ENCODE assay signal across 14 mouse cellular contexts in genomic region chr17:86351282-86351681, GRCm38 (mm10).
DNase-seq lines count a peak whose midpoint lies in the region; ATAC-seq and TF ChIP-seq lines count a peak whose summit lies in the region.
"Had no signal": no experiment of that assay in that cellular context is flagged by ENCODE, and none has a peak within 500 bp of the region (broad histone marks: within the 10 kb centered on the region; RNA-seq: fewer than 3 reads in every experiment).

No protein-coding gene starts in this region.

- WGBS in forebrain, embryonic 16.5 days: 73% methylated on average over 4 of the region's 4 CpGs
- WGBS in forebrain, embryonic 12.5 days: 89% methylated on average over 4 of the region's 4 CpGs
- WGBS in hindbrain, embryonic 15.5 days: 68% methylated on average over 4 of the region's 4 CpGs
- WGBS in hindbrain, embryonic 14.5 days: 80% methylated on average over 4 of the region's 4 CpGs
- 27% methylated on average over 4 of the region's 4 CpGs for WGBS in lung, embryonic 14.5 days
- 54% methylated on average over 4 of the region's 4 CpGs for WGBS in heart, postnatal 0 days

- no peak overlapping the region for H3K4me3 ChIP-seq in forebrain, embryonic 16.5 days (replicated peaks; ENCODE audit: low read length)
- H3K4me3 ChIP-seq in forebrain, embryonic 12.5 days (replicated peaks): no peak overlapping the region
- no peak overlapping the region for H3K4me3 ChIP-seq in hindbrain, embryonic 15.5 days
- H3K4me3 ChIP-seq in hindbrain, embryonic 14.5 days (replicated peaks; ENCODE audit: low read length): no peak overlapping the region
- H3K4me3 ChIP-seq in lung, embryonic 14.5 days (ENCODE audit: low read depth, low read length): no peak overlapping the region
- H3K4me3 ChIP-seq in heart, postnatal 0 days (ENCODE audit: low read depth, low read length): peak overlapping the region; percentile 12; the same call in 1 of the 2 replicates
- H3K4me3 ChIP-seq: embryonic facial prominence, embryonic 12.5 days had no signal

- no peaks in the 10 kb centered on the region for H3K27me3 ChIP-seq in forebrain, embryonic 16.5 days (replicated peaks; ENCODE audit: control insufficient read depth, insufficient read depth, low read length)
- H3K27me3 ChIP-seq in forebrain, embryonic 12.5 days: no peaks in the 10 kb centered on the region
- no peaks in the 10 kb centered on the region for H3K27me3 ChIP-seq in hindbrain, embryonic 15.5 days
- H3K27me3 ChIP-seq in hindbrain, embryonic 14.5 days (ENCODE audit: control insufficient read depth, insufficient read depth, low read length): no peaks in the 10 kb centered on the region
- no peaks in the 10 kb centered on the region for H3K27me3 ChIP-seq in lung, embryonic 14.5 days (ENCODE audit: insufficient read depth, low read length)
- no peaks in the 10 kb centered on the region for H3K27me3 ChIP-seq in heart, postnatal 0 days (ENCODE audit: control insufficient read depth, insufficient read depth, low read length)
- H3K27me3 ChIP-seq: embryonic facial prominence, embryonic 12.5 days had no signal

- H3K4me1 ChIP-seq in forebrain, embryonic 16.5 days (replicated peaks; ENCODE audit: control insufficient read depth, insufficient read depth, low read length): peaks cover 48% of the 10 kb centered on the region
- H3K4me1 ChIP-seq in forebrain, embryonic 12.5 days: peaks cover 7% of the 10 kb centered on the region
- peaks cover 35% of the 10 kb centered on the region for H3K4me1 ChIP-seq in hindbrain, embryonic 15.5 days (replicated peaks)
- H3K4me1 ChIP-seq in hindbrain, embryonic 14.5 days (replicated peaks; ENCODE audit: control insufficient read depth, insufficient read depth, low read length): peaks cover 7% of the 10 kb centered on the region
- H3K4me1 ChIP-seq in lung, embryonic 14.5 days (ENCODE audit: insufficient read depth): peaks cover 27% of the 10 kb centered on the region
- peaks cover 39% of the 10 kb centered on the region for H3K4me1 ChIP-seq in heart, postnatal 0 days (ENCODE audit: control insufficient read depth, insufficient read depth)

- no peaks in the 10 kb centered on the region for H3K36me3 ChIP-seq in forebrain, embryonic 16.5 days (ENCODE audit: control insufficient read depth, insufficient read depth)
- no peaks in the 10 kb centered on the region for H3K36me3 ChIP-seq in forebrain, embryonic 12.5 days (replicated peaks)
- H3K36me3 ChIP-seq in hindbrain, embryonic 15.5 days: no peaks in the 10 kb centered on the region
- no peaks in the 10 kb centered on the region for H3K36me3 ChIP-seq in hindbrain, embryonic 14.5 days (replicated peaks; ENCODE audit: control insufficient read depth, insufficient read depth)
- H3K36me3 ChIP-seq in lung, embryonic 14.5 days (ENCODE audit: insufficient read depth): no peaks in the 10 kb centered on the region
- H3K36me3 ChIP-seq in heart, postnatal 0 days (replicated peaks; ENCODE audit: control insufficient read depth, insufficient read depth, low read length): no peaks in the 10 kb centered on the region
- H3K36me3 ChIP-seq: embryonic facial prominence, embryonic 12.5 days had no signal

- H3K27ac ChIP-seq in forebrain, embryonic 16.5 days (ENCODE audit: low read length): peak overlapping the region; percentile 77
- no peak overlapping the region for H3K27ac ChIP-seq in forebrain, embryonic 12.5 days
- H3K27ac ChIP-seq in hindbrain, embryonic 15.5 days (replicated peaks): peak overlapping the region; percentile 41
- no peak overlapping the region for H3K27ac ChIP-seq in hindbrain, embryonic 14.5 days
- H3K27ac ChIP-seq in lung, embryonic 14.5 days (ENCODE audit: low read depth): peak overlapping the region; percentile 87
- H3K27ac ChIP-seq in heart, postnatal 0 days (ENCODE audit: low read depth): peak overlapping the region; percentile 61
- H3K27ac ChIP-seq: embryonic facial prominence, embryonic 12.5 days had no signal

- no peak for TF ChIP-seq EP300 in heart, postnatal 0 days (IDR thresholded peaks at IDR 0.05; ENCODE audit: low read depth)

- no peak for TF ChIP-seq CTCF in lung, embryonic 14.5 days (IDR thresholded peaks at IDR 0.05; ENCODE audit: low read depth)
- TF ChIP-seq CTCF in heart, postnatal 0 days (IDR thresholded peaks at IDR 0.05; ENCODE audit: low read depth): no peak

- ATAC-seq in forebrain, embryonic 16.5 days: no peak
- no peak for ATAC-seq in forebrain, embryonic 12.5 days (ENCODE audit: low FRiP score)
- no peak for ATAC-seq in hindbrain, embryonic 15.5 days (ENCODE audit: low FRiP score, low read depth)
- ATAC-seq in hindbrain, embryonic 14.5 days (ENCODE audit: low FRiP score): no peak
- peak; percentile 39 for ATAC-seq in lung, embryonic 14.5 days (ENCODE audit: insufficient read depth)
- ATAC-seq in heart, postnatal 0 days (ENCODE audit: insufficient read depth, low read depth): no peak

- H3K9ac ChIP-seq in forebrain, embryonic 16.5 days (replicated peaks; ENCODE audit: low read depth, low read length): no peak overlapping the region
- H3K9ac ChIP-seq in forebrain, embryonic 12.5 days: no peak overlapping the region
- no peak overlapping the region for H3K9ac ChIP-seq in hindbrain, embryonic 15.5 days
- H3K9ac ChIP-seq in hindbrain, embryonic 14.5 days: no peak overlapping the region
- no peak overlapping the region for H3K9ac ChIP-seq in lung, embryonic 14.5 days
- H3K9ac ChIP-seq in heart, postnatal 0 days (replicated peaks; ENCODE audit: low read depth, low read length): 0 out of 2 replicates have a peak overlapping the region, but pooled peaks have one; percentile 11
- H3K9ac ChIP-seq: embryonic facial prominence, embryonic 12.5 days had no signal

- H3K9me3 ChIP-seq in forebrain, embryonic 16.5 days (ENCODE audit: control insufficient read depth, low read length): no peaks in the 10 kb centered on the region
- H3K9me3 ChIP-seq in forebrain, embryonic 12.5 days: no peaks in the 10 kb centered on the region
- no peaks in the 10 kb centered on the region for H3K9me3 ChIP-seq in hindbrain, embryonic 15.5 days
- no peaks in the 10 kb centered on the region for H3K9me3 ChIP-seq in hindbrain, embryonic 14.5 days (ENCODE audit: control insufficient read depth, low read length)
- H3K9me3 ChIP-seq in lung, embryonic 14.5 days (ENCODE audit: low read depth, low read length): no peaks in the 10 kb centered on the region
- H3K9me3 ChIP-seq in heart, postnatal 0 days (replicated peaks; ENCODE audit: control insufficient read depth, low read length): no peaks in the 10 kb centered on the region
- H3K9me3 ChIP-seq: embryonic facial prominence, embryonic 12.5 days had no signal

- no peak for DNase-seq in hindbrain, embryonic 14.5 days (ENCODE audit: low spot score)
- peak; percentile 79 for DNase-seq in lung, embryonic 14.5 days
- no peak for DNase-seq in lung, postnatal 36 days
- no peak for DNase-seq in heart, postnatal 0 days (ENCODE audit: low spot score)
- DNase-seq in adrenal gland, adult 8-10 months: no peak
- DNase-seq: adrenal gland, postnatal 14 days; gastrocnemius, postnatal 25 days; kidney, adult 11 months; layer of hippocampus, adult 9-11 months had no signal

- H3K4me2 ChIP-seq in forebrain, embryonic 16.5 days (ENCODE audit: low read length): no peak overlapping the region
- no peak overlapping the region for H3K4me2 ChIP-seq in forebrain, embryonic 12.5 days
- peak overlapping the region; percentile 30 for H3K4me2 ChIP-seq in hindbrain, embryonic 15.5 days
- no peak overlapping the region for H3K4me2 ChIP-seq in hindbrain, embryonic 14.5 days (replicated peaks)
- peak overlapping the region; percentile 16 for H3K4me2 ChIP-seq in lung, embryonic 14.5 days
- peak overlapping the region; percentile 52 for H3K4me2 ChIP-seq in heart, postnatal 0 days (ENCODE audit: low read depth, low read length)
- H3K4me2 ChIP-seq: embryonic facial prominence, embryonic 12.5 days; midbrain, embryonic 11.5 days had no signal

Comparison
In these comparisons a context has a peak if more than half of its experiments do, and no peak if none do; other contexts are left out.
1. H3K27ac ChIP-seq: peak in forebrain, embryonic 16.5 days (single experiment), hindbrain, embryonic 15.5 days (single experiment), lung, embryonic 14.5 days (single experiment) and heart, postnatal 0 days (single experiment); none in forebrain, embryonic 12.5 days (single experiment) and hindbrain, embryonic 14.5 days (single experiment).
2. H3K4me2 ChIP-seq: peak in hindbrain, embryonic 15.5 days (single experiment), lung, embryonic 14.5 days (single experiment) and heart, postnatal 0 days (single experiment); none in forebrain, embryonic 16.5 days (single experiment), forebrain, embryonic 12.5 days (single experiment) and hindbrain, embryonic 14.5 days (single experiment).